Mouse (Mus musculus): Measurements from ENCODE around the gene Prkar1a.

DNA sequence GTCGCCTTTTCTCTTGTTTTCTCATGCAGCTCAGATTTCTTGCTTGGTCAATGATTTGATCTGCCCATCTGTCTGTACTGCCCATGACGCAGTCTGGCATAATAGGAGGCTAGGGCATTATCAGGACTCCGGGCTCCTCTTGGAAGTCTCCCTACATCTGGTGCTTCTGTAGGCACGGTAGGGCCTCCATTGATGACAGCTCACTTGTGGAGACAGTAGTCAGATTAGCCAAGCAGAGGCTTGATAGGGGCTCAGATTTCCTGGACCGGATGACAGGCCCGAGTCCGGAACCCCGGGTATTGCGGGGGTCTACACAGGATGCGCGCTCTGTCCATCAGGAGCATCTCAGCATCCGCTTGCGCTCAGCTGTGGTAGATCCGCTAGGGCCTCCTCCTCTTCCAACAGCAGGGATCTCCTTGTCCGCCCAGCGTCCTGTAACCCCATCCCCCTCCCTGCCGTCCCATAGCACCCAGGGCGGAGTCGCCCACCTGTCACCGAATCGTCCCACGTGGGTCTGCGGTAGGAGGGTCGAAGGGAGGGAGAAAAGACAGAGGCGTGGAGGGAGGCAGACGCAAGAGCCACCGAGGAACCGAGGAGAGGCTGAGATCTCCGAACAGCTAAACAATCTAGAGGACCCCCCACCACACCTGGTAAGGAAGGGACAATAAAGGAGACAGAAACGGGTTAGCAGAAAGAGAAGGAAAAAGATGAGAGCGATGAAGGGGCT is 933 bp downstream of the Prkar1a start:
- TF ChIP-seq POLR2A (IDR thresholded peaks at IDR 0.05; ENCODE audit: borderline replicate concordance, low read depth, low read length) = no peak
- TF ChIP-seq CTCF (IDR thresholded peaks at IDR 0.05; ENCODE audit: low read depth, low read length) = no peak
